Mouse (Mus musculus) liver, adult 2 months (tissue): Measurements from ENCODE around the gene As3mt. TPM values are rescaled to one million over a fixed set of nuclear protein-coding genes. Genes with fewer than 3 reads are reported as not detected.

Experiments used
- DNase-seq: peaks from one replicate; pipeline ENCODE4 v3.0.0-alpha.2; 2011; ENCODE audit warnings: low read depth, low spot score; ENCODE audit errors: extremely low read depth
- H3K27ac ChIP-seq: fragments of 200-500 bp; replicated peaks from 2 replicates; pipeline ENCODE4 v1.5.1; 2012; ENCODE audit warnings: low read depth, mild to moderate bottlenecking, control low read depth, inconsistent platforms, low read length; ENCODE audit not compliant: insufficient read depth
- H3K27me3 ChIP-seq: fragments of 200-500 bp; 2 replicates; pipeline ENCODE4 v1.6.1; 2012; ENCODE audit warnings: mild to moderate bottlenecking, moderate library complexity, low read length, inconsistent platforms; ENCODE audit not compliant: control insufficient read depth, insufficient read depth
- H3K36me3 ChIP-seq: fragments of 200-500 bp; 2 replicates; pipeline ENCODE4 v1.6.1; 2012; ENCODE audit warnings: low read length, inconsistent platforms; ENCODE audit not compliant: control insufficient read depth, insufficient read depth
- H3K4me1 ChIP-seq: fragments of 200-500 bp; 2 replicates; pipeline ENCODE4 v1.6.1; 2011; ENCODE audit warnings: low read length; ENCODE audit not compliant: control insufficient read depth, insufficient read depth
- H3K4me3 ChIP-seq: fragments of 200-500 bp; 2 replicates; pipeline ENCODE4 v1.5.1; 2011; ENCODE audit warnings: low read depth, mild to moderate bottlenecking, control low read depth, low read length, moderate library complexity; ENCODE audit not compliant: insufficient read depth
- H3K79me2 ChIP-seq: fragments of 200-500 bp; 2 replicates; pipeline ENCODE4 v1.6.1; 2012; ENCODE audit warnings: inconsistent platforms, mild to moderate bottlenecking, low read length, moderate library complexity; ENCODE audit not compliant: control insufficient read depth, insufficient read depth
- H3K9ac ChIP-seq: fragments of 200-500 bp; 2 replicates; pipeline ENCODE4 v1.6.1; 2012; ENCODE audit warnings: low read depth, mild to moderate bottlenecking, control low read depth, inconsistent platforms, low read length
- CTCF ChIP-seq: fragments of 200-500 bp; IDR thresholded peaks from 2 replicates; pipeline ENCODE4 v1.5.1; 2011; ENCODE audit warnings: low read depth, low read length, control low read depth
- POLR2A ChIP-seq: fragments of 200-500 bp; IDR thresholded peaks from 2 replicates; pipeline ENCODE4 v1.6.1; 2011; ENCODE audit warnings: low read length, control low read depth; ENCODE audit not compliant: insufficient read depth; ENCODE audit errors: extremely low read depth
- whole genome bisulfite sequencing: fragments of 180-500 bp; shearing (Covaris S2); methylation state at CpG from one replicate; pipeline ENCODE4 v1.1.7; 2018; 5-methylcytosine and 5-hydroxymethylcytosine counted together
- polyA plus RNA-seq: library from polyadenylated mRNA; depleted of rRNA; stranded (reverse); fragments of >200 nt; gene quantifications from 2 replicates; pipeline ENCODE4 v1.2.3, GENCODE M21; 2012; rRNA removed
- total RNA-seq: library from RNA; depleted of rRNA; stranded (reverse); fragments of >200 nt; gene quantifications from 2 replicates; pipeline ENCODE4 v1.2.3, GENCODE M21; 2014; rRNA removed

The As3mt gene
- total RNA-seq: 57.8 and 67.9 TPM in 2 replicates
- 19.3 and 29.3 TPM in 2 replicates for polyA plus RNA-seq

GRCm38 (mm10) chr19:46707296-46708151 lies at the start of gene As3mt:
Gene As3mt, plus strand, starts transcription at chr19:46707458.
- H3K27ac ChIP-seq: peak within 1 kb of the TSS; percentile 66
- peak; percentile 71 for DNase-seq

DNA sequence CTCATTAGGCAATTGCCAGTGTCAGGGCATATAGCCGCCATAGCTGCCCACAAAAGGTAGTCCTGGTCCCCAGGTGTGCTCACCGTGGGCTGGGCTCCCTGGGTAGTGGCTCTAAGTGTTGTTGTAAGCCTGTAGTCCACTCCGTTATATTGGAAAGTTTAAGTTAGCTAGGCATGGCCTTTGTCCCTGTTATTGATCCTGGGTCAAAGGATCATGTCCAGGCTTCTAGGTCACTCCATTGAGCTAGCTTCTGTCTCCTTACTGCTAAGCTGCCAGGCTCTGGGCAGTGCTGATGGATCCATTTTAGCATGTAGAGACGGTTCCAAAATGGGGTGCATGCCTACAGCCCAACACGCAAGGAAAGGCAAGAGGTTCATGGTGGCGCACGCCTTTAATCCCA lies 48.9 kb upstream of the As3mt start:
- 32% methylated on average over 7 of the region's 7 CpGs for WGBS
- peak overlapping the region; percentile 45 for H3K27ac ChIP-seq
- H3K36me3 ChIP-seq: peaks cover 22% of the 10 kb centered on the region
- DNase-seq: peak; percentile 96
- peaks cover 30% of the 10 kb centered on the region for H3K4me1 ChIP-seq
- TF ChIP-seq POLR2A: no peak
- no peak for TF ChIP-seq CTCF
- no peaks in the 10 kb centered on the region for H3K27me3 ChIP-seq
- H3K4me3 ChIP-seq: no peak overlapping the region
- H3K79me2 ChIP-seq: no peaks in the 10 kb centered on the region
- peak overlapping the region; percentile 46 for H3K9ac ChIP-seq

More at GRCm38 (mm10) chr19:46707296-46708151, at the start of gene As3mt:
- H3K79me2 ChIP-seq: no peaks in the 10 kb centered on the region
- H3K4me3 ChIP-seq: peak within 1 kb of the TSS; percentile 88
- 5% methylated on average over 30 of the region's 31 CpGs for WGBS
- peaks cover 17% of the 10 kb centered on the region; the same call in 1 of the 2 replicates for H3K4me1 ChIP-seq
- H3K9ac ChIP-seq: peak within 1 kb of the TSS; percentile 77
- no peaks in the 10 kb centered on the region for H3K27me3 ChIP-seq
- H3K36me3 ChIP-seq: peaks cover 13% of the 10 kb centered on the region
- TF ChIP-seq CTCF (no peak), POLR2A (0 out of 2 replicates have a peak, but pooled peaks have one; percentile 17)

GRCm38 (mm10) chr19:46658851-46659250 lies 48.4 kb upstream of the As3mt start:
- Histone ChIP-seq H3K27me3 (no peaks in the 10 kb centered on the region), H3K79me2 (no peaks in the 10 kb centered on the region), H3K27ac (peak overlapping the region; percentile 42), H3K4me1 (peaks cover 30% of the 10 kb centered on the region), H3K36me3 (peaks cover 16% of the 10 kb centered on the region), H3K4me3 (no peak overlapping the region), H3K9ac (no peak overlapping the region)
- WGBS: 25% methylated on average over 9 of the region's 9 CpGs
- DNase-seq: peak; percentile 74
- no peak for TF ChIP-seq POLR2A

DNA sequence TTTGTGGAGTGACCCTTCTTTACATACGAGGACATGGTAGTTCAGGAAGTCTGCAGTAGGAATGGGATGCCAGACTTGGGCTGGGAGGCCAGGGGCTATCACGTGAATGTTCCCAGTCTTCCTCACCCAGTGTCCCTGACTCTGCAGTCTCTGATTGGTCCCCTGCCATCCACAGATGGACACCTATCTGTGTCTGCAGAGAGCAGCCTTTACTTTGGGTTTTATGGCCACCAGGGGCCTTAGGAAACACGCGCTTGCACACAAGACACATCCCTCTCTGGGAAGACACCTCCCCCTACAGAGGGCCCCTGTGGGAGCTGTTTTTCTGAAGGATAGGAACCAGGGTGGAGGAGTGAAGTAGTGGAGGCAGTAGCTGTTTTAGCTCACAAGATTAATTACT lies 45.7 kb upstream of the As3mt start:
- Histone ChIP-seq H3K27ac (no peak overlapping the region), H3K27me3 (no peaks in the 10 kb centered on the region)
- TF ChIP-seq CTCF (no peak), POLR2A (no peak)

GRCm38 (mm10) chr19:46662214-46662613 lies 45.0 kb upstream of the As3mt start:
- Histone ChIP-seq H3K36me3 (no peaks in the 10 kb centered on the region), H3K9ac (no peak overlapping the region), H3K4me1 (peaks cover 33% of the 10 kb centered on the region), H3K79me2 (no peaks in the 10 kb centered on the region), H3K4me3 (no peak overlapping the region), H3K27me3 (no peaks in the 10 kb centered on the region), H3K27ac (no peak overlapping the region)
- TF ChIP-seq POLR2A (no peak), CTCF (no peak)
- peak; percentile 89 for DNase-seq
- 29% methylated on average over 8 of the region's 8 CpGs for WGBS

More for the DNA sequence above, 45.7 kb upstream of the As3mt start:
- DNase-seq: no peak
- Histone ChIP-seq H3K4me1 (peaks cover 30% of the 10 kb centered on the region), H3K9ac (no peak overlapping the region), H3K36me3 (no peaks in the 10 kb centered on the region), H3K4me3 (no peak overlapping the region), H3K79me2 (no peaks in the 10 kb centered on the region)
- WGBS: 63% methylated on average over 4 of the region's 4 CpGs

- Histone ChIP-seq H3K4me1 (peaks cover 37% of the 10 kb centered on the region), H3K27ac (no peak overlapping the region), H3K79me2 (no peaks in the 10 kb centered on the region), H3K9ac (no peak overlapping the region), H3K36me3 (no peaks in the 10 kb centered on the region), H3K27me3 (no peaks in the 10 kb centered on the region), H3K4me3 (no peak overlapping the region)
- no peak for TF ChIP-seq CTCF
- no peak for TF ChIP-seq POLR2A
- 89% methylated on average over 6 of the region's 6 CpGs for WGBS
- no peak for DNase-seq
Observed at GRCm38 (mm10) chr19:46662784-46663183, 44.5 kb upstream of the As3mt start.
